Mouse (Mus musculus) hindbrain, embryonic 14.5 days (tissue): ENCODE results near the gene Foxb1. TPM values are rescaled to one million over a fixed set of nuclear protein-coding genes. Genes with fewer than 3 reads are reported as not detected.

Experiments
- ATAC-seq: fragments of 200-750 bp; cut with Nextera tagmentation; 2 replicates; pipeline ENCODE4 v1.8.0; 2017; ENCODE audit warnings: moderate number of reproducible peaks, mild to moderate bottlenecking, moderate TSS enrichment, moderate library complexity; ENCODE audit not compliant: low FRiP score
- DNase-seq: peaks from one replicate; pipeline ENCODE4 v3.0.0-alpha.2; 2015; ENCODE audit warnings: low spot score
- H3K27ac ChIP-seq: fragments of 300-500 bp; sonication (generic); 2 replicates; pipeline ENCODE4 v1.5.1; 2014; ENCODE audit warnings: mild to moderate bottlenecking, moderate library complexity
- H3K27me3 ChIP-seq: fragments of 300-500 bp; sonication (generic); 2 replicates; pipeline ENCODE4 v1.6.1; 2014; ENCODE audit warnings: mild to moderate bottlenecking, low read length, mixed read lengths; ENCODE audit not compliant: control insufficient read depth, insufficient read depth
- H3K36me3 ChIP-seq: fragments of 300-500 bp; sonication (generic); replicated peaks from 2 replicates; pipeline ENCODE4 v1.6.1; 2014; ENCODE audit not compliant: control insufficient read depth, insufficient read depth
- H3K4me1 ChIP-seq: fragments of 300-500 bp; sonication (generic); replicated peaks from 2 replicates; pipeline ENCODE4 v1.6.1; 2014; ENCODE audit warnings: antibody characterized with exemption, low read length, mixed read lengths; ENCODE audit not compliant: control insufficient read depth, insufficient read depth
- H3K4me2 ChIP-seq: fragments of 300-500 bp; sonication (generic); replicated peaks from 2 replicates; pipeline ENCODE4 v1.6.1; 2014; ENCODE audit warnings: mild to moderate bottlenecking, moderate library complexity
- H3K4me3 ChIP-seq: fragments of 300-500 bp; sonication (generic); replicated peaks from 2 replicates; pipeline ENCODE4 v1.5.1; 2014; ENCODE audit warnings: mild to moderate bottlenecking, low read length
- H3K9ac ChIP-seq: fragments of 300-500 bp; sonication (generic); 2 replicates; pipeline ENCODE4 v1.6.1; 2014
- H3K9me3 ChIP-seq: fragments of 300-500 bp; sonication (generic); 2 replicates; pipeline ENCODE4 v1.6.1; 2016; ENCODE audit warnings: low read length; ENCODE audit not compliant: control insufficient read depth
- WGBS: fragments of 180-500 bp; shearing (Covaris S2); extraction: QIAGEN DNeasy Blood & Tissue Kit; methylation state at CpG from one replicate; pipeline ENCODE4 v1.1.7; 2014; 5-methylcytosine and 5-hydroxymethylcytosine counted together
- polyA plus RNA-seq: library from polyadenylated mRNA; unstranded; fragments of >200 nt; fragmentation: Nextera tagmentation; extraction: Ambion mirVana; gene quantifications from 2 replicates; pipeline ENCODE4 v1.2.1, GENCODE M21; 2014

The Foxb1 gene
- polyA plus RNA-seq = 5.2 and 6.1 TPM in 2 replicates

GRCm38 (mm10) chr9:69760371-69761301, at the start of gene Foxb1:
Gene Foxb1, minus strand, starts transcription at chr9:69760940.
- peak within 1 kb of the TSS; percentile 57 for H3K9ac ChIP-seq

DNA sequence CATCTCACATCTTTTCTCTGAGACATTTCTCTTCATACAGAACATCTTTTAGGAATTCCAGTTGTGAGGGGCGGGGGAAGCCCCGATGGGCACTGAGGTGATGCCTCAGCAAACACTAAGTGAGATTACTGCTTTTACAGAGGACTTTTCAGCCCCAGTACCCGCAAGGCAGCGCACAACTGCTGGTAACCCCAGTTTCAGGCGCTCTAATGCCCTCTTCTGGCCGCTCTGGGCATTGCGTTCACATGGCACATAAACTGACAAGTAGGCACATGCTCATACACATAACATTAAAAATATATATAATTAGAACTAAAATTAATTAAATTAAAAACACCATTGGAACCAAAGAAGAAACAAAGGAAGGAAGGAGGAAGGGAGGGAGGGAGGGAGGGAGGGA, 29.8 kb upstream of the Foxb1 start:
- no peak overlapping the region for H3K27ac ChIP-seq
- ATAC-seq = no peak
- H3K9ac ChIP-seq = no peak overlapping the region
- H3K9me3 ChIP-seq = no peaks in the 10 kb centered on the region
- DNase-seq = no peak
- no peaks in the 10 kb centered on the region for H3K36me3 ChIP-seq
- H3K4me2 ChIP-seq = no peak overlapping the region
- H3K4me1 ChIP-seq = no peaks in the 10 kb centered on the region
- no peak overlapping the region for H3K4me3 ChIP-seq
- H3K27me3 ChIP-seq = no peaks in the 10 kb centered on the region
- WGBS = 62% methylated on average over 7 of the region's 7 CpGs

More at GRCm38 (mm10) chr9:69760371-69761301, at the start of gene Foxb1:
- H3K36me3 ChIP-seq = no peaks in the 10 kb centered on the region
- peaks cover 100% of the 10 kb centered on the region for H3K27me3 ChIP-seq
- DNase-seq (no peak), ATAC-seq (peak; percentile 58)
- H3K27ac ChIP-seq = peak within 1 kb of the TSS; percentile 62
- H3K9me3 ChIP-seq = no peaks in the 10 kb centered on the region
- WGBS = under 1% methylated on average over 59 of the region's 60 CpGs
- H3K4me2 ChIP-seq = peak within 1 kb of the TSS; percentile 49
- H3K4me1 ChIP-seq = peaks cover 2% of the 10 kb centered on the region; the same call in 1 of the 2 replicates
- H3K4me3 ChIP-seq = peak within 1 kb of the TSS; percentile 36

DNA sequence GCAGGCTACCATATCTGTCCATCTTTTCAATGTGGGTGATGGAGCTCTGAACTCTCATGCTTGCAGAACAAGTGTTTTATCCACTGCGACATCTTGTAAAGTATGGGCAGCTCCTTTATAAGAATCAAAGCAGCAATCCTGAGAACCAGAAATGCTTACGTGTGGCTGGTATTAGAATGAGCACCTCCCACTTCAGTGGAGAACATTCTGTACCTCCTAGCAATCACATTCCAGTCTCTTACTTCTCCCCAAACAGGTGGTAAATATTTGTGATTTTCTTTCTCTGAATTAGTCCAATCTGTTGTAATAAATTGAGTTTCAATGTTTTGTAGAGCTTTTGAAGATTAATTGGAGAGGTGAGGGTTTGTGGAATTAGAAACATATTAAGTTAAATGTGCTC, 19.3 kb upstream of the Foxb1 start:
- H3K4me3 ChIP-seq = no peak overlapping the region
- no peak overlapping the region for H3K27ac ChIP-seq
- H3K4me1 ChIP-seq = no peaks in the 10 kb centered on the region
- ATAC-seq (no peak), DNase-seq (no peak)
- H3K9ac ChIP-seq = no peak overlapping the region
- 95% methylated on average over 2 of the region's 2 CpGs for WGBS
- no peak overlapping the region for H3K4me2 ChIP-seq
- H3K36me3 ChIP-seq = no peaks in the 10 kb centered on the region
- no peaks in the 10 kb centered on the region for H3K27me3 ChIP-seq
- no peaks in the 10 kb centered on the region for H3K9me3 ChIP-seq

DNA sequence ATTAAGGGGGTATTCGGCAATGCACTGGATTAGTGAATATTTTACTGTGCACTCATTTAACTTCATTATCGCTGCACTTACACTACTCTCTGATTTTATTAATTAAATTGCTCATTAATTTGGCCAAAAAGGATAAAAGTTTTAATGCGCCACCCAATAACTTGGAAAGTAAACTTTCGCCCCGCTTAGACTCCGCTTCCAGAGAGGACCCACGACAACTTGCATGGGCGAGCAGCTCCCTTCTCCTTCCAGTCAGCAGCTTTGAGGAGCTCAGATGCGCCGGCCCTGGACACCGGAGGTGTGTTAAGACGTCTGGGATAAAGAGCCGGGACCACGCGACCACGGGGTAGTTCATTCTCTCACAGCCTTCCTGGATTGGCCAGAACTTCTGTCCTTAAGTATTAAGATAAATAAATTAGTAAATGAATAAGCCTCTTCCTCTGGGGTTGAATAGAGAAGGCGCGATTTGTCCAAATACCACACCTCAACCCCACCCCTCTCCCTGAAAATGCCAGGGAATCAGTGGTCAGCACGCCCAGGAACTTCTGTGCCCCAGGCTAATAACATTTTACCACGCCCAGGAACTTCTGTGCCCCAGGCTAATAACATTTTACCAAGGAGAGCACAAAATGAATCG, 9.3 kb upstream of the Foxb1 start:
- 11% methylated on average over 21 of the region's 21 CpGs for WGBS
- Histone ChIP-seq H3K9ac (no peak overlapping the region), H3K36me3 (no peaks in the 10 kb centered on the region), H3K27ac (no peak overlapping the region), H3K27me3 (peaks cover 89% of the 10 kb centered on the region), H3K9me3 (no peaks in the 10 kb centered on the region), H3K4me1 (0 out of 2 replicates have a peak, but pooled peaks cover 3% of the 10 kb centered on the region), H3K4me2 (no peak overlapping the region), H3K4me3 (no peak overlapping the region)
- DNase-seq = no peak
- ATAC-seq = no peak

- H3K9ac ChIP-seq = no peak overlapping the region
These were observed 8.6 kb upstream of the Foxb1 start for GRCm38 (mm10) chr9:69769091-69769948.

GRCm38 (mm10) chr9:69768136-69768875, 7.6 kb upstream of the Foxb1 start:
- H3K9ac ChIP-seq = no peak overlapping the region
- H3K36me3 ChIP-seq = no peaks in the 10 kb centered on the region
- peak overlapping the region; percentile 29 for H3K4me2 ChIP-seq
- H3K9me3 ChIP-seq = no peaks in the 10 kb centered on the region
- ATAC-seq = no peak
- DNase-seq = no peak
- 0 out of 2 replicates have a peak overlapping the region, but pooled peaks have one; percentile 14 for H3K27ac ChIP-seq
- under 1% methylated on average over 28 of the region's 28 CpGs for WGBS
- peak overlapping the region; percentile 5; the same call in 1 of the 2 replicates for H3K4me3 ChIP-seq
- 0 out of 2 replicates have a peak, but pooled peaks cover 3% of the 10 kb centered on the region for H3K4me1 ChIP-seq
- peaks cover 99% of the 10 kb centered on the region for H3K27me3 ChIP-seq

More at GRCm38 (mm10) chr9:69769091-69769948, 8.6 kb upstream of the Foxb1 start:
- Histone ChIP-seq H3K4me1 (0 out of 2 replicates have a peak, but pooled peaks cover 3% of the 10 kb centered on the region), H3K9me3 (no peaks in the 10 kb centered on the region), H3K36me3 (no peaks in the 10 kb centered on the region), H3K4me2 (peak overlapping the region; percentile 29), H3K27ac (no peak overlapping the region), H3K27me3 (peaks cover 96% of the 10 kb centered on the region), H3K4me3 (0 out of 2 replicates have a peak overlapping the region, but pooled peaks have one; percentile 2)
- under 1% methylated on average over 36 of the region's 36 CpGs for WGBS
- DNase-seq (no peak), ATAC-seq (no peak)

- H3K36me3 ChIP-seq = no peaks in the 10 kb centered on the region
- no peak overlapping the region for H3K9ac ChIP-seq
- DNase-seq (no peak), ATAC-seq (no peak)
- WGBS = under 1% methylated on average over 9 of the region's 12 CpGs
- H3K4me1 ChIP-seq = 0 out of 2 replicates have a peak, but pooled peaks cover 2% of the 10 kb centered on the region
- H3K9me3 ChIP-seq = no peaks in the 10 kb centered on the region
- peaks cover 99% of the 10 kb centered on the region for H3K27me3 ChIP-seq
- peak overlapping the region; percentile 29 for H3K4me2 ChIP-seq
- H3K4me3 ChIP-seq = peak overlapping the region; percentile 5; the same call in 1 of the 2 replicates
- H3K27ac ChIP-seq = 0 out of 2 replicates have a peak overlapping the region, but pooled peaks have one; percentile 14
These were observed 6.7 kb upstream of the Foxb1 start for GRCm38 (mm10) chr9:69767421-69767820.

GRCm38 (mm10) chr9:69766936-69767335, 6.2 kb upstream of the Foxb1 start:
- Histone ChIP-seq H3K4me2 (peak overlapping the region; percentile 29; the same call in 1 of the 2 replicates), H3K27me3 (peaks cover 99% of the 10 kb centered on the region), H3K9me3 (no peaks in the 10 kb centered on the region), H3K27ac (no peak overlapping the region), H3K36me3 (no peaks in the 10 kb centered on the region), H3K9ac (no peak overlapping the region), H3K4me1 (no peaks in the 10 kb centered on the region), H3K4me3 (no peak overlapping the region)
- ATAC-seq (no peak), DNase-seq (no peak)
- under 1% methylated on average over 4 of the region's 4 CpGs for WGBS
